Mouse (Mus musculus) G1E (cell line): Measurements from ENCODE around the gene Duxf3.

ENCODE experiments used
- CTCF ChIP-seq: IDR thresholded peaks from 2 replicates; pipeline ENCODE4 v1.5.1; 2012; ENCODE audit warnings: low read depth, low read length, inconsistent platforms, mixed read lengths
- GATA1 ChIP-seq: IDR thresholded peaks from 2 replicates; pipeline ENCODE4 v1.6.1; 2012; ENCODE audit warnings: borderline replicate concordance, low read length, inconsistent platforms, mixed read lengths
- GATA2 ChIP-seq: IDR thresholded peaks from 2 replicates; pipeline ENCODE4 v1.6.1; 2012; ENCODE audit warnings: low read depth, low read length, inconsistent platforms, borderline replicate concordance
- POLR2AphosphoS5 ChIP-seq: IDR thresholded peaks from 2 replicates; pipeline ENCODE4 v1.6.1; 2012; ENCODE audit warnings: low read depth, low read length, inconsistent platforms; ENCODE audit not compliant: insufficient replicate concordance
- TAL1 ChIP-seq: conservative IDR thresholded peaks from 2 replicates; pipeline ENCODE4 v1.6.1; 2012; ENCODE audit warnings: low read depth, low read length, inconsistent platforms, mixed read lengths

- TF ChIP-seq CTCF: no peak
- no peak for TF ChIP-seq TAL1
- no peak for TF ChIP-seq POLR2AphosphoS5
- TF ChIP-seq GATA1: no peak
- TF ChIP-seq GATA2: no peak
Measured at GRCm38 (mm10) chr10:58258466-58258865, 26.0 kb upstream of the Duxf3 start.
